Mouse (Mus musculus): Measurements from ENCODE around the gene Rnf130.
"Not testable (repeated sequence)": the region's sequence is repeated elsewhere in the genome, so short reads cannot be mapped to it uniquely, and the experiment has no call there.

The Rnf130 gene

DNA sequence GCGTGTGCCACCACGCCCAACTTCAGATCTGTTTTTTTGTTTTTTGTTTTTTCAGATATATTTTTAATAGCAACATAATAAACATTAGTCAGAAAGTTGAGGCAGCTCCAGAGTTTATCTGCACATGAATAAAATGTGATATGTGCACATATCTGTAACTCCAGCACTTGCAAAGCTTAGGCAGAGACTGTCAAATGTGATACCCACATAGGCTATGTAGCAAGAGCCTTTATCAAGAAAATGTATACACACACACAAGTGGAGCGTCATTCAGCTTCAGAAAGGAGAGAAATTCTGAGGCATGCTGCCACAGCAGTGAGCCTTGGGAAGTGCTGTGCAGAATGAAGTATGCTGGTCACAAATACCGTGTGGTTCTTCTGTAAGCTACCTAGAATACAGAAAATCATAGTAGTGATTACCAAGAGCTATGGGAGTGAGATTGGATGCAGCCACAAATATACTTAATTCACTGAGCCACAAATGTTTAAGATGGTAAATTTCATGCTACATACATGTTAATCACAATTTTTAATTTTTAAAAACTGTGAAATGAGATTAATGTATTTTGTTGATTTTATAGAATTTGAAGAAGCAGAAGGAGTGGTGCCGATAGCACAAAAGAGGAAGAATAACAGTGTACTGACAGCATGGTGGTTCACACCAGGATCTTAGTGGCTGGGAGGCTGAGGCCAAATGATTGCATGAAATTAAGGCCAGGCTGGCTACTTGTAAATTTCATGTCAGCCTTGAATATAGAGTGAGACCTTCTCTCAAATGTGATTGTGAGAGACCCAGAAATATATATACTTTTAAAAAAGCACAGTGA lies 56.4 kb downstream of the Rnf130 start:
- DNase-seq (ENCODE audit: low read depth, low spot score): no peak

DNA sequence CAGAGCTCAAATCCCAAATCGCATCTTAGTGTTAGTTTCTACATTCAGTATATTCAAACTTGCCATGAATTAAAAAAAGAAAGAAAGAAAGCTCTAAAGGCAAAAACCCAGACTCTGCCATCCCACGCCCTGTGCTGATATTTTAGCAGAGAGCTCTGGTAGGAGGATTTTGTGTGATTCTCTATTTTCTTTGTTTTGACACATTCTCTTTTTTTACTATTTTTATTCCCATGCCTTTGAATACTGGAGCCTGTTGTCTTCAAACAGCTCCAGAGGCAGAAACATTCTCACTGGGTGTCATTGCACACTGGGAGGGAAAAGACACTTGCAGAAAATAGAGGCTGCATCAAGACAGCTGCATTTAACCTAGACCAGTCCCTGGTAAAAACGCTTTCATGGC lies 61.1 kb downstream of the Rnf130 start:
- no peak for DNase-seq (ENCODE audit: low read depth, low spot score)

GRCm38 (mm10) chr11:50089840-50090239 lies 64.7 kb downstream of the Rnf130 start:
- DNase-seq (ENCODE audit: low read depth, low spot score): no peak

- DNase-seq (ENCODE audit: low read depth, low spot score): no peak
Observed at GRCm38 (mm10) chr11:50090982-50091675, 66.0 kb downstream of the Rnf130 start.

DNA sequence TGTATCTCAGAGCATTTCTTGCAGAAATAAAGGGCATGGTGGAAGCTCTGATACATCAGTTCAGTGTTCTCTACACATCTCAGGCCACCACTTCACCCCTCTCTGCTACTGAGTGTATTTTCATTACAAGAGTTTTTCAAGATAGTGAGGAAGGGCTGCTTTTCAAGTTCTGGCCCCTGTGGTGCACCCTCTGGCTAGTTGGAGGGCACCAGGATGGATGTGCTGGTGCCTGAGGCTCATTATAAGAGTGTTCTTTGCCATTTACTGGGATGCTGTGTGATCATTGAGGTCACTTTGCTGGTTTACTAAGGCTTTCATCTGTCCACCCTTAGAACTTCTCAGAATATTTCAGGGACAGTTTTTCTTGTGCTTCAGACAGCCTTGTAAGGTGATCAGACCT lies 66.5 kb downstream of the Rnf130 start:
- DNase-seq (ENCODE audit: low read depth, low spot score): no peak

- no peak for DNase-seq (ENCODE audit: low read depth, low spot score)
Observed at GRCm38 (mm10) chr11:50095661-50096060, 70.5 kb downstream of the Rnf130 start.

DNA sequence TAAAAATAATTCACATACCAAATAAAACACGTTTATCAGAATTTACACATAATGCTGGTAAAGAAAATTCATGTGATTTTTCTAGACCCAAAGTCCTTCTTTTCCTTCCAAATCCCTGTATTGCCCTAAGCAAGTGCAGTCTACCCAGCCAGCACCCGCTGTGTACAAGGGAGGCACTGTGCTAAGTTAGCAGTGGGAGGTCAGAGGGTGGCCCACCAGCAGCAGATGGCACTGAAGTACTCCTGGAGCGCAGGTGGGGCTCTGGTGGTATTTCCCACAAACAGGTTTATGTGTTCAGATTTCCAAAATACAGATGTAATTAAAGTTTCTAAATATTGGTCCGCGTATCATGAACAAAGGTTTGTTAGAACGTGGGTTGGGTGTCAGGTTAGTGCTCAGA lies 71.9 kb downstream of the Rnf130 start:
- no peak for DNase-seq (ENCODE audit: low read depth, low spot score)

- no peak for DNase-seq (ENCODE audit: low read depth, low spot score)
Observed at GRCm38 (mm10) chr11:50098961-50099481, 73.9 kb downstream of the Rnf130 start.

- DNase-seq (ENCODE audit: low read depth, low spot score): no peak
Observed at GRCm38 (mm10) chr11:50099692-50100091, 74.5 kb downstream of the Rnf130 start.

- no peak for DNase-seq (ENCODE audit: low read depth, low spot score)
Observed at GRCm38 (mm10) chr11:50100548-50101307, 75.6 kb downstream of the Rnf130 start.

- not testable (repeated sequence) for DNase-seq (ENCODE audit: low read depth, low spot score)
Observed at GRCm38 (mm10) chr11:50101962-50102361, 76.8 kb downstream of the Rnf130 start.

DNA sequence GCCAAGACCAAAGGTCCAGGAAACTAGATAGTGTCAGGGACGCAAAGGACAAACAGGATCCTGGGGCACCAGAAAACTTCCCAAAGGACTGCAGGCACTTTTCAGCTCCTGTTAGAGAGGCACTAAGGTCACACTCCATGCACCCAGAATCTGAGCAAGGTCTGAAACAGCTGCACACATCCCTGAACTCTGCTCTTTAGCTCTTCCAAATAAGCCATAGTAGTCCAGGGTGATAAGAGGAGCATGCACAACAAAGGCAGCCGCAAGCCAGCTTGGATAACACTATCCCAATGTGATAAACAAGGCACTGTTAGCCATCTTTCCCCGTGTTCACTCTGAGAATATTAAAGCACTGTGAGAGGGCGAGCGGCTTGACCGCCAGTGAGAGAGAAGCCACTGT lies 78.9 kb downstream of the Rnf130 start:
- DNase-seq (ENCODE audit: low read depth, low spot score): no peak

- DNase-seq (ENCODE audit: low read depth, low spot score): no peak
Observed at GRCm38 (mm10) chr11:50105237-50105636, 80.1 kb downstream of the Rnf130 start.

DNA sequence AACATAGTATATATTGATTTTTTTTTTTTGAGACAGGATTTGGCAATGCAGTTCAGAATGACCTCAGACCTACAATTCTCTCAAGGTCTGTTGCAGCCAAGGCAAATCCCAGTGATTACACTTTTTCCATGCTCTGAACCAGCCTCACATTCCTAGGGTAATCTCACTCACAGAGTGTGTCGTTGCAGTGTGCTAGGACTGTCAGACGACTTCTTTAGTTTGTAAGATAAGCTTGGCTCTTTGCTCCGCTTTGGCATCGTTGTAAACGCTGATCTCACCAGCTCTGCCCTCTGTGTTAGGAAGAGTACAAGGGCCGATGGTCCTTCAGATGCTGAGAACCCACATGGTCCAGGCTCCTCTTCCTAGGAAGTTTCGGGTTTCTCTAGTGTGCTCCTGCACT lies 80.9 kb downstream of the Rnf130 start:
- DNase-seq (ENCODE audit: low read depth, low spot score): no peak

DNA sequence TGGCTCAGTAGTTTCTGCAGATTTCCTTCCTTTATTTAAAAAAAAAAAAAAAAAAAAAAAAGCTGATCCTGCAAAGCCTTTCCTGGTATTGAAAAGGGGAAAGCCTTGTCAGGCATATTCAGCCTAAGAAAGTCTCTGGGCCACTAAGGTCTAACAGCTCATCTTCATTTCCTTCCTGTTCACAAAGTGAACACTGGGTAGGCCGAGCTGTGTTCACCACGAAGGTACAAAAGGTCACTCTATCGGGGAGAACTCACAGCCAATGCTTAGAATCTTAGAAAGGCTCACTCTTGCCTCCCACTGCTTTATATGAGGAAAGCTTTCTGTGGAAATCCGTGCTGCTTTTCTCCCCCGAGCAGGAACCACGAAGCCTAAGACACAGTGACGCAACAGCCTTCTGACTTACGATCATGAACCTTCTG lies 83.7 kb downstream of the Rnf130 start:
- no peak for DNase-seq (ENCODE audit: low read depth, low spot score)

- peak; percentile 49 for DNase-seq (ENCODE audit: low read depth, low spot score)
Observed at GRCm38 (mm10) chr11:50114329-50114728, 89.2 kb downstream of the Rnf130 start.

GRCm38 (mm10) chr11:50122631-50123081 lies 97.5 kb downstream of the Rnf130 start:
- no peak for DNase-seq (ENCODE audit: low read depth, low spot score)

- no peak for DNase-seq (ENCODE audit: low read depth, low spot score)
Observed at GRCm38 (mm10) chr11:50127781-50128180, 102.6 kb downstream of the Rnf130 start.

DNA sequence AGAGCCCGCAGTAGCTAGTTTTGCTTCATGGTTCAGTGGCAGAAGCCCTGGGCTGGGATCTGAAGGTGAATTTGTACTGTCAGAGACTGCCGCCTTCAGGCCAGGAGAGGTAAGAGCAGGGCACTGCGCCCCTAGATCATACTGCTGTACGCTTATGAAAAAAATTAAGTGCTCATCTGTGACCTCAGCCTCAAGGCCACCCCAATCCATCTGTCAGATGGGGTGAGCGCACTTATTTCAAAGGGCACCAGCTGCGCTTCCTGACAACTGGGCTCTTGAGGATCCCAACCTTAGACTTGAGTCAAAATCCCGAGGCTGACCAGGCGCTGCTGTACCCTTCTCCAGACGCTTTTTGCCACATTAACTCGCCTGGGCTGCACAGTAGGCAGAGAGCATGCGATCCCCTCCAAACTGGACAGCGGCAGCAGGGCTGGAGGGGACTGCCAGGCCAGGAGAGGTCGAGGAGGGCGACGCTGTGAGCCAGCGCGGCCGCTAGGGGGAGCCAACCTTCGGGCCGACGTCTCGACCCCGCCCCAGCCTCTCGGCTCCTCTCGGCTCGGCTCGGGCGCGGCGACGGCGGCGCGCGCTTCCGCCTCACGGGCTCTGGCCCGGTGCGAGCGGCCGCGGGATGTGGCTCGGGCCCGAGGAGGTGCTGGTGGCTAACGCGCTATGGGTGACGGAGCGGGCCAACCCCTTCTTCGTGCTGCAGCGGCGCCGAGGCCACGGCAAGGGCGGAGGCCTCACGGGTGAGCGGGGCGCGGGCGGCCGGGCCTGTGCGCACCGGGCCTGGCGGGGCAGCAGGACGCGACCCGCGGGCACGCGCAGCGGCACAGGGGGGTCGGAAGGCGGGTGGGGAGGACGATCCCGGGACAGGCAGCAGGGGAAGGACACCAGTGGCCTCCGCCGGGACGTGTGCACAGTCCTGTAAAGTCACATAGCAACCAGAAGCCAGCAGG lies 105.9 kb downstream of the Rnf130 start, which contains the start of gene Tbc1d9b:
Gene Tbc1d9b, plus strand, starts transcription at position 586 of the 956 bp plus-strand sequence.
- peak; percentile 76 for DNase-seq (ENCODE audit: low read depth, low spot score)

- DNase-seq (ENCODE audit: low read depth, low spot score): no peak
Observed at GRCm38 (mm10) chr11:50131801-50132201, 106.7 kb downstream of the Rnf130 start.

DNA sequence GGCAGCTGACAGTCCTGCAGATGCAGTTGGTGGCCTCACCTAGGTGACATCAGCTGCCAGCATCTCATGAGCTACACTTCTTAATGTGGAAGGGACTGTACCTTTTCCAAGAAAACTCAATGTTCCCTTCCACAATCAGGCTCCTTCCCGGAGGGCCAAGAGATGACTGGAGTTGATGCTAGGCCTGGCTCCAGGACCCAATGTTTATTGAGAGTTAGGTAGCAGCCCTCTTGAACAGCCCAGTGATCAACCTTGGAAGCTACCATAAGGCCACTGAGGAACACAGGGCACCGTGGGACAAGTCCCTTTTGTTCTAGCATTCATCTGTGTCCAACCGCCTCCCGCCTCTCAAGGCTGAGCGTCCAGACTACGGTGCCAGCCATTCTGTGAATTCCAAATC lies 107.1 kb downstream of the Rnf130 start:
- DNase-seq (ENCODE audit: low read depth, low spot score): no peak

Measured in retina, postnatal 7 days (tissue).